Mouse (Mus musculus): ENCODE measurements around the gene Klf11. TPM values are rescaled to one million over a fixed set of nuclear protein-coding genes. Genes with fewer than 3 reads are reported as not detected.

Gene Klf11
- polyA plus RNA-seq, 1 experiment = 8.4 TPM

DNA sequence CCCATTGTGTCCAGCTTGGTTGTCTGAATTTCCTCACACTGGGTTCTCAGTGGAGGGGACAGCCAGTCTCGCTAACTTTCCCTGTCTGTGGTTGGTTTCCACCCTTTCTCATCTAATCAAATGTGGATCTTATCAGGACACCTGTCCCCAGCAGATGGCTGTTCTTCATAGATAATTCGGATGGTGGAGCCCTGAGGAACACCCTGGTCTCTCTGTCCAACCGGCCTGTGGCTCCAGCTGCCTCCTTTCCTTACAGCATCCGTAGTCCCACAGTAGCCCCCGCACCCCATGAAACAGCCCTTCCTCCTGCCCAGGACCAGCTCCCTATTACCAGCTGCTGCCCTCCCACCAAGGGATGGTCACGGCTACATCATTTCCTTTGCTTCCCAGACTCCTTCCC lies 5.2 kb upstream of the Klf11 start:
- TF ChIP-seq GATA1 (IDR thresholded peaks at IDR 0.05; ENCODE audit: low read length) = peak; percentile 78

DNA sequence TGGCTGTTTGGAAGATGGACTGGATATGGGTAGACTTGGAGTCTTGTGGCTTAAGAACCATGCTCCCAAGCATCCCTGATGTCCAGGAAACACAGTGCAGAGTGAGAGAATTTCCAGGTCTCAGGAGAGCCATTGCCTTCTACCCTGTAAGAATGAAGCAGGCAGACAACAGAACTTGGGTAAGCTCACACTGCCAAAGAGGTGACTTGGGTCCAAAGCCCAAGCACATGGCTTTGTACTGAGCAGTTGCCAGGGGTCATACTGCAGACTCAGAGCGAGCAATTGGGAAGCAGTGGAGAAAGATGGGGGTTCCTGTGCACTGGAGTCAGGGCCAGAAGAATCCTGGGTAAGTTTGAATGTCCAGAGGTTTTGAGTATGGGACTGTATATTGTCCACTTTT lies 3.0 kb upstream of the Klf11 start:
- no peak for TF ChIP-seq GATA1 (IDR thresholded peaks at IDR 0.05; ENCODE audit: low read length)

DNA sequence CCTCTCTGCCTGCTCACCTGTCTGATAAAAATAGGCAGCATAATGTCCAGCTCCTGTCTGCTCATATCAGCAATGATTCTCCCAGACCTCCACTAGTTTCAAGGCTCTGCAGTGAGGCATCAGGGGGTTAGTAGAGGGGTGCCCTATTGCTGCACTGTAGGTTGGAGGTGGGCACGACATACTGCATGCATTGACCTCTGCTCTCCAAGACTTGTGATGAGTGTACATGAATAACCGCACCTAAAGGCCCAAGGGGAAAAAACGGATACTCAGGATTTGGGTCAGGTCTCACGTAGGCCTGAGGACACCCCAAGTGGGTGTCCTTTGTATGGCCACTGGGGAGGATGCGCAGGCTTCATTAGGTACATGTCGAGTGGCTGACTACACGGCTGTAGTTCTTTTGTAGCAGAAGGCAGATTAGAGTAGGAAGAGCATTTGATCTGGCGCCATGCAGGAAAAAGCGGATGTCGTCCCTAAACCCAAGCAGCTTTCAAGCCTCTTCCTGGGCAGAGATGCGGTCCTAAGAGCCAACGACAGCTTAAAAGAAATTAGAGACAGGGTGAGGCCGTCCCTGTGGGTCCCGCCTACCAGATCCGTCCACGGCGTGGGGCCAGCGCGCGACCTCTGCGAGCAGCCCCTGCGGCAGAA lies 535 bp upstream of the Klf11 start:
- TF ChIP-seq GATA1 (IDR thresholded peaks at IDR 0.05; ENCODE audit: low read length) = no peak

DNA sequence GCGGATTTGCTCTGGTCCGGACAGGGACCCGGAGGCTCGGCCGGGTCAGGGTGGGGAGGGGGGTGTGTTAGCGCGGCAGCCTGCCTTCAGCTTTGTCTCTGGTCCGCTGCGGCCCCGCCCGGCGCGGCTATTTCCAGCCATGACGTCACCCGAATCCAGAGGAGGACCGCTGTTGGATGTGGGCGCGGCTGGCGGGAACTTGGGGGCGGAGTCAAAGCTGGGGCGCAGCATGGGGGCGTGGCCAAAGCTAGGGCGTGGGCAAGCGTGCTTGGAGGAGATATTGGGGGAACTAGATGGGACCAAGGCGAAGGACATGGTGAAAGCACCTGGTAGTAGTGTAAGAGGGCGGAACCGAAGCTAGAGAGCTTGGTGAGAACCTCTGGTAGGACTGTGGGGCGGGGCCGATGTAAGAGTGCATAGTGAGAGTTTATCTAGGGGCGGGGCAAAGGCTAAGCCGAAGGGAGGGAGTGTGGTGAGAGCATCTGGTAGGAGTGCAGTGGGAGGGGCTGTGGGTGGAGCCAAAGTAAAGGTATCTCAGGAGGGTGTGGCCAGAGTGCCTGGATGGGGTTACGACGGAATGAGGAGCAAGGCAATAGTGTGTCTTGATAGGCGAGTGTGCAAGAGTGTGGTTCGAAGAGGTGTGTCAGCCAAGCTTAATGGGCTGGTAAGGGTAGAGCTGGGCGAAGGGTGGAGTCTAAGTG lies 718 bp downstream of the Klf11 start:
- TF ChIP-seq GATA1 (IDR thresholded peaks at IDR 0.05; ENCODE audit: low read length) = no peak

DNA sequence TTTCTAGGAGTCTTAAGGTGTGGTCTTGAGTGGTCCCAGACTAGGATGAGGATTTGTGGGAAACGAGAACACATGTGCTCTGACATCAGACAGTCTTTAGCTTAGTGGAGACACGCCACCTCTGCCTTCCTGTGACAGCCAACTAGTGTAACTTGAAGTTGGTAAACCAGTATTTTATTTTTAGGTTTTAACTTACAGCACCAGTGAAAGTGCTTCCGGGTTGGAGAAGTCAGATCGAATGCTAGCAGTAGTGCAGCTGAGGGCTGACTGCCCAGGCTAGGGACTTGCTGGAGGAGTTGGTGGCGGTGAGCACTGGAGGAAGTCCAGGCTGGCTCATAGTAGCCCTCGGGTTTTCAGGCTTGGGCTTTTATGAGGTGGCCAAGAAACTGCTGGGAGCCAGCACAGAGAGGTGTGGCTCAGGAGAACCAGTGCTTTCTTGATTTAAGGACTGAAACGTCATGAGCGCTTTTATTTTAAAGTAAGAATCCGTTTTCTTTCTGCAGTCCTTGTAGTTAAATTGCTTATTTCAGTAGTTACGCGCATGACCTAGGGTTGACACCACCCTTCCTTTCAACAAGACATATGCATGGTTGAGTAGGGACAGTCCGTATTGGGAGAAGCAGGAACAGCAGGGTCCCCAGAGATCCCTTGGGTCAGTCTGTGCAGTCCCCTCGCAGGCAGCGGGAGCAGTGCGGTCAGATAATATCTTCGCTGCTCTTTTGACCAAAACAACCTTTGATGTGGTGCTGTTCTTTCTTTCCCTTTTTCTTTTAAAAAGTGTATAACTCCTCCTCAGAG lies 3.2 kb downstream of the Klf11 start:
- TF ChIP-seq GATA1 (IDR thresholded peaks at IDR 0.05; ENCODE audit: low read length) = no peak

DNA sequence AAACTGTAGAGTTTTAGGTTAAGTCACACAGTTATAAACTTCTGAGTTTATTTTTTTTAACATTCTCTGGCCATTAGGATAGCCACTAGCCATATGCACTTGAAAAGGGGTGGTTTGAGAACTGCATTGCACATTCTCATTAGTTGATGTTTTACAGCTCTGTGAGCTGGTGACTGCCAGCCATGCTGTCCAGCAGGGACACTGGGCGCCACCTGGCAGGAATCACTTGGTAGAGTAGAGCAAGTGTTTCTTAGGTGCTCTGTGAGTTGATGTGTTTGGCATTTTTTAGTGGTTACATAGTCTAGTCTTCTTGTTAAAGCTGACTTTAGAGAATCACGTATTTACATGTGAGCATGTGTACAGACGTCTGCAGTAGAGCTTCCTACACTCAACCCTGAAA lies 5.4 kb downstream of the Klf11 start:
- TF ChIP-seq GATA1 (IDR thresholded peaks at IDR 0.05; ENCODE audit: low read length) = no peak

DNA sequence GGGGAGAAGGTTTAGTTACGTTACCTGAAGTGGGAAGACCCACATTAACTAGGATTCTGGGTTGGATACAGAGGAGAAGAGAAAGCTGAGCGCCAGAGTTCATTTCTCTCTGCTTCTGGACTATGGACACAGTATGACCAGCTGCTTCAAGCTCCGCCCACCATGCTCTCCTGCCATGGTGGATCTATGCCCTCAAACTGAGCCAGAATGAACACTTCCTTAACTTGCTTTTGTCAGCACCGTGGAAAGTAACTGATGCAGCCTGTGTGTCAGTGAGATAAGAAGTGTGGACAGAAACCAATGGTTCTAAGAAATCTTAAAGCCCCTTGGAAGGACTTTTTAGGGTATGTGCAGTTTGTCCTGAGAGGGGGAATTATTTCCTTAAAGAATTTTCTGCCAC lies 7.9 kb downstream of the Klf11 start:
- no peak for TF ChIP-seq GATA1 (IDR thresholded peaks at IDR 0.05; ENCODE audit: low read length)

DNA sequence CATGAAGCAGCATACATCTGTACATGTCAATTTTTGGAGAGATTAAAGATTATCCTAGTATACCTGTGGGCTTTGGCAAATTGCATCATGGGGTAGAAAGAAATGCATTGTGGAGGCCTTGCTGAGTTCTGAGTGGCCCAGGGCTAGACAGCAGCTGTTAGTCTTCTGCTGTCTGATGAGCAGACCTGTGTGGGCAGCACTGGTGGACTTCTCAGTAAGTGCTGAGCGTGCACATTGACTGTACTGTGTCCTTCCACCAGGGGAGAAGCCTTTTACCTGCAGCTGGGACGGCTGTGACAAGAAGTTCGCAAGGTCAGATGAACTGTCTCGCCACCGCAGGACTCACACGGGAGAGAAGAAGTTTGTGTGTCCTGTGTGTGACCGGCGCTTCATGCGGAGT lies 8.8 kb downstream of the Klf11 start:
- TF ChIP-seq GATA1 (IDR thresholded peaks at IDR 0.05; ENCODE audit: low read length) = no peak

DNA sequence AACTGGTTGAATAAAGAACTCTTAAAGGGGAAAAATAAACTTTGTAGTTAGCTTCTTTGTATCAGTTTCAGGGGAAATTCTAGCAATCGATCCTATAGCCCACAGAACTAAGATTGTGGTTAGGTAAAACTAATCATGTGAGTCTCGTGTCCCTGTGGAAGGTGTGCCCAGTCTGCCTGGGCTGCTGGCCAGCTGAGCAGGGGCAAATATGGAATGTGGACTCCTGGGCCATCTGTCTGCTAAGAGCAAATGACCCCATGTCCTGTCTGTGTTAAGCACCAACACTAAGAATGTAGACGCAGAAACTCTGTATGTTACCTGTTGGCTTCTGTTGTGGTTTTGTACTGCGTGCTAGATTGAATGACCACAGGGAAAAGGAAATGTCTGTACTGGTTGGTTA lies 10.0 kb downstream of the Klf11 start:
- no peak for TF ChIP-seq GATA1 (IDR thresholded peaks at IDR 0.05; ENCODE audit: low read length)

DNA sequence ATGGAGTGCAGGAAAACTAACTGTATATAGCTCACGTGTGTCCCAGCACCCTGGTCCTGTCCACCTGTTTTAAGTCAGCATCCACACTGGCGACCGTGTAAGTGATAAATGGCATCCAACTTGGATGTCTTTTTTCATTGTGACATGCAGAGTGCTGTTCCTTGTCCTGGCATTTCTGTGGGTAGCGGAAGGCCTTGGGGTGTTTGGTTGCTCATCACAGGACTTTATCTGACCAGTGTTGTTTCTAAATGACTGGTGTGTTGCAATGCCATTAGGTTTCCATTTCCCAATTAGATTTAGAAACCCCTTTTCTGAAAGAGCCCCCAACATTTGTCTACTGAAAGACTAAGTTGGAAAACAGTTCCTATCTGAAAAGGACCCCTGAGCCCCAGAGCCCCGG lies 11.1 kb downstream of the Klf11 start:
- no peak for TF ChIP-seq GATA1 (IDR thresholded peaks at IDR 0.05; ENCODE audit: low read length)

DNA sequence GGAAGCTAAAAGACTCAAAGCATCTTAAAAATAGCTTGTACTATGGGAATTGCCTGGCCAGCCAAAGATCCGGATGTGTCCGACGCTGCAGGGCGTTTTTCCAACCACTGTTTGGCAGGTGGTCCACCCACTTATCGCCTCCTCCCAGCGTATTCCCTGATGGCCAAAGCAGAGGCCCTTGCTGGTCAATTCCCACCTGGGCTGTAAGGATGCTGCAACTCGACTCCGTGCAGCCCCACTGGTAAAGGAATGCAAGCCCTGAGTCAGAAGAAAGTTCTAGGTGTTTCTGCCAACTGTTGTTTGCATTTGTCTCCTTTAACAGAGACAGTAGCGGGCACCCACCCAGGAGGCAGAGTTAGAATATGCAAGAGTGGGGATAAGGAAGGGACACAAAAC lies 29.0 kb downstream of the Klf11 start:
- no peak for TF ChIP-seq GATA1 (IDR thresholded peaks at IDR 0.05; ENCODE audit: low read length)

DNA sequence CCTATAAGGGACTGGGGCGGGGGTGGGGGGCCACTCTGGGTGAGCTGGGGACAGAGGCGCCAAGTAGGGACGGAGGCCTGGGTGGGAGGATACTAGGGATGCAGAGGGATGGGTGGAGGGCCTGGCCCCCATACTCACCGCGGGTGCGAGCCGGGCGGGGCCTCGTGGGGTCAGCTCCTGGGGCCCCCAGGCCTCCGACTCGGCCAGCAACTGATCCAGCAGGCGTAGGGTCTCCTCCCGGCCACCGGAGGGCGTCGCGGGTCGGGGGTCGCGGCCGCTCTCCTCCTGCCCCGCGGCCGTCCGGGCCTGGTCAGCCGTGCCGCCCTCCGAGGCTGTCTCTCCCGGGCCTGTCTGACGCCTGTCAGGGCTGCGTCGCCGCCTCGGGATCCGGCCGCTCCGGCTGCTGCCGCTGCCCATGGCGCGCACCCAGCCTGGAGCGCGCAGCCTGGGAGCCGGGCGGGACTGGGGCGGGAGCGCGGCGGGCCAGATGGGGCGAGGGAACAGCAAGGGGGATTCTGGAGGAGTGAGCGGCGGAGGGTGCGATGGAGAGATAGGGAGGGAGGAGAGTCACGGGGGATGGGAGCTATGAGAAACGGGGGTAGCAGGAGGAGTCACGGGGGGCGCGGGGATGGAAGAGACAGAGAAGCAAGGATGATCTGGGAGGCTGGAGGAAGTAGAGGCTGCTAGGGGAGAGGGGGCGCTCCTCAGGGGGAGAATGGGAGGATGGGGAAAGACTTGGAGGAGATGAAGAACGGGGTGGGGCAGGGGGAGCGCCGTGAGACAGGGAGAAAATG lies 29.6 kb downstream of the Klf11 start:
- TF ChIP-seq GATA1 (IDR thresholded peaks at IDR 0.05; ENCODE audit: low read length) = no peak

DNA sequence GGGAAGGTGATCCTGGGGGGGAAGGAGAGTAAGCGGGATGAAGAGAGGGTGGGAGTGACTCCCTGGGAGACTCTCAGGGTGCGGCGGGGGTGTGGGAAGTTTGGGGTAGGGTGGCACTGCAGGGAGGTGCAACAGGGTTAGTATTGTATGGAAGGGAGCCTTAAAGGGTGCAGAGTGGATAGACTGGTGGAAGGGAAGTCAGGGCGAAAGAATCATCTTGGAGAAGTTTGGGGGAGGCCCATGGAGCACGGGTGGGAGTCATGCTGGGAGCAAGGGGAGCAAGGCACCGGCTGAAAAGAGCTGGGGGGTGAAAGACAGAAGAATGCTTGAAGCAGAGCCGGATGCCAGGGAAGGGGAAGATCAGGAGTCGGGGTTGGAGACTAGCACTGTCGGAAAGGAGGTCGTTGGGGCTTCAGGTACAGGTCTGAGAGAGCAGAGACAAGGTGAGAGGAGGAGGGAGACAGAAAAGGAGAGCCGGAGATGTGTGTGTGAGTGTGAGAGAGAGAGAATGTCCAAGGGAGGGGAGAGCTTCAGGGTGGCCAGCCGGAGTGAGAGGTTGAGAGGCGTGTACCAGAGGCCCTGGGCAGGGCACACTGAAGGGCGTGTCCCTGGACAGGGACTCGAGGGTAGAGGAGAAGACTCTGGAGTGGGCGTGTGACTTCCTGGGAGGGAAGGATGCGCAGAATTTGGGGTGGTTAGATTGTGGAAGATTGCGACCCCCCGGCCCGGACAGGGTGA lies 30.4 kb downstream of the Klf11 start, which contains the start of gene Cys1:
Gene Cys1, minus strand, starts transcription at position 528 of the 738 bp plus-strand sequence.
- TF ChIP-seq GATA1 (IDR thresholded peaks at IDR 0.05; ENCODE audit: low read length) = no peak

DNA sequence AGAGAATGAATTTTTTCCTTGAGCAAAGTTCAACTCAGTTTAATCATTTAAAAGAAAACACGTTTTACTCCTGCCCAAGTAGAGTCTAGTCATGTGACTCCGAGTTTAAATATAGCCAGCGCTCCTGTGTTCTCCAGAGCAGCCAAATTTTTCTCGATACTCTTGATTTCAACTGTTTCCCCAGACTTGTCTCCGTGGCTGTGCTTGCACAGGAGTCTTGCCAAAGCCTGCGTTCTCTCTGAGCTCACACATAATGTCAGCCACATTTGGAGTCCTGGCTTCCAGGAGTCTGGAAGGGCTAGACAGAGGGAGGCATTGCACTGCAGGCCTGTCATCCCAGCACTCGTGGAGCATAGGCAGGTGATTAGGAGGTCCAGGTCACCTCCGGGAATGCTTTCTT lies 31.5 kb downstream of the Klf11 start:
- TF ChIP-seq GATA1 (IDR thresholded peaks at IDR 0.05; ENCODE audit: low read length) = no peak

DNA sequence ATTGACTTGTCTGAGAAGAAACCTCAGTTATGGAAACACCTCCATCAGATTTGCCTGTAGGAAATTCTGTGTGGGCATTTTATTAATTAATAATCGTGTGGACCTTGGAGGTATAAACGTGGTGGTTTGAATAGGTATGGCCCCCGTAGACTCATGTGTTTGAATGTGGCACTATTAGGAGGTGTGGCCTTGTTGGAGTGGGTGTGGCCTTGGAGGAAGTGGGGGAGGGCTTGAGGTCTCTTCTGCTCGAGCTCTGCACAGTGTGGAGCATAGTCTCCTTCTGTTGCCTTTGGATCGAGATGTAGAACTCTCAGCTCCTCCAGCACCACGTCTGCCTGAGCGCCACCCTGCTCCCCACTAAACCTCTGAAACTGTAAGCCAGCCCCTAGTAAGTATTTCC lies 32.4 kb downstream of the Klf11 start:
- no peak for TF ChIP-seq GATA1 (IDR thresholded peaks at IDR 0.05; ENCODE audit: low read length)
